Mouse (Mus musculus) forebrain, embryonic 16.5 days (tissue): ENCODE measurements around the gene Nlgn2. TPM values are rescaled to one million over a fixed set of nuclear protein-coding genes. Genes with fewer than 3 reads are reported as not detected.

ENCODE experiments used
- ATAC-seq: fragments of 200-750 bp; cut with Nextera tagmentation; 2 replicates; pipeline ENCODE4 v1.8.0; 2017; ENCODE audit warnings: mild to moderate bottlenecking, moderate library complexity
- H3K27ac ChIP-seq: fragments of 300-500 bp; sonication (generic); 2 replicates; pipeline ENCODE4 v1.5.1; 2014; ENCODE audit warnings: low read length, control low read depth
- H3K27me3 ChIP-seq: fragments of 300-500 bp; sonication (generic); replicated peaks from 2 replicates; pipeline ENCODE4 v1.6.1; 2014; ENCODE audit warnings: low read length; ENCODE audit not compliant: control insufficient read depth, insufficient read depth
- H3K36me3 ChIP-seq: fragments of 300-500 bp; sonication (generic); 2 replicates; pipeline ENCODE4 v1.6.1; 2014; ENCODE audit not compliant: control insufficient read depth, insufficient read depth
- H3K4me1 ChIP-seq: fragments of 300-500 bp; sonication (generic); replicated peaks from 2 replicates; pipeline ENCODE4 v1.6.1; 2014; ENCODE audit warnings: low read length; ENCODE audit not compliant: control insufficient read depth, insufficient read depth
- H3K4me2 ChIP-seq: fragments of 300-500 bp; sonication (generic); 2 replicates; pipeline ENCODE4 v1.6.1; 2014; ENCODE audit warnings: mild to moderate bottlenecking, low read length, control low read depth
- H3K4me3 ChIP-seq: fragments of 300-500 bp; sonication (generic); replicated peaks from 2 replicates; pipeline ENCODE4 v1.5.1; 2014; ENCODE audit warnings: mild to moderate bottlenecking, low read length, control low read depth
- H3K9ac ChIP-seq: fragments of 300-500 bp; sonication (generic); replicated peaks from 2 replicates; pipeline ENCODE4 v1.6.1; 2014; ENCODE audit warnings: low read depth, low read length, control low read depth
- H3K9me3 ChIP-seq: fragments of 300-500 bp; sonication (generic); 2 replicates; pipeline ENCODE4 v1.6.1; 2016; ENCODE audit warnings: low read length; ENCODE audit not compliant: control insufficient read depth
- WGBS: fragments of 180-500 bp; shearing (Covaris S2); extraction: QIAGEN DNeasy Blood & Tissue Kit; methylation state at CpG from one replicate; pipeline ENCODE4 v1.1.7; 2014; 5-methylcytosine and 5-hydroxymethylcytosine counted together
- microRNA-seq: library from miRNA; unstranded; fragments of <30 nt; microRNA quantifications from one replicate; pipeline ENCODE4, GENCODE M21; 2017
- polyA plus RNA-seq: library from polyadenylated mRNA; unstranded; fragments of >200 nt; fragmentation: Nextera tagmentation; extraction: Ambion mirVana; gene quantifications from 2 replicates; pipeline ENCODE4 v1.2.1, GENCODE M21; 2015

Gene Nlgn2
- polyA plus RNA-seq, 1 experiment from 2014 or later, result 22.8 TPM

DNA sequence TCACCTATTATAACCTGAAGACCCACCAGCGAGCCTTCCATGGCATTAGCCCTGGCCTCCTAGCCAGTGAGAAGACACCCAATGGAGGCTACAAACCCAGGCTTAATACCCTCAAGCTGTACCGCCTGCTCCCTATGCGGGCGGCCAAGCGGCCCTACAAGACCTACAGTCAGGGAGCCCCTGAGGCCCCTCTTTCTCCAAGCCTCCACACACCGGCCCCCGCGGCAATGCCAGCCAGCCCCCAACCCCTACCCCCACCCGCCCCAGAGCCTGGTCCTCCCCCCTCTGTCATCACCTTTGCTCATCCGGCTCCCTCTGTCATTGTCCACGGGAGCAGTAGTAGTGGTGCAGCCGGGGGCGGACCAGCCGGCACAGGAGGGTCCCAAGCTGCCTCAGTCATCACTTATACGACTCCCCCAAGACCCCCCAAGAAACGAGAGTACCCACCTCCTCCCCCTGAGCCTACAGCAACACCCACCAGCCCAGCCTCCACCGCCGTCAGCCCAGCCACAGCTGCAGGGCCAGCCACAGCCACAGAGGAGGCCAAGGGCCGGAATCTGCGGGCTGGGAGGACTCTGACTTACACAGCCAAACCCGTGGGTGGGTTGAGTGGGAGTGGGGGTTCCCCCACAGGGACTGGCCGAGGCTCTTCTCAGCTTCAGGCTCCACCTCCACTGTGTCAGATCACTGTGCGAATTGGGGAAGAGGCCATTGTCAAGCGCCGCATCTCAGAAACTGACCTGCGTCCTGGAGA lies 59.9 kb downstream of the Nlgn2 start:
- ATAC-seq, result no peak
- no peaks in the 10 kb centered on the region for H3K4me1 ChIP-seq
- 66% methylated on average over 24 of the region's 26 CpGs for WGBS
- no peak overlapping the region for H3K9ac ChIP-seq
- H3K27ac ChIP-seq, result no peak overlapping the region
- no peaks in the 10 kb centered on the region for H3K27me3 ChIP-seq
- no peaks in the 10 kb centered on the region for H3K9me3 ChIP-seq
- H3K4me3 ChIP-seq, result no peak overlapping the region
- H3K4me2 ChIP-seq, result no peak overlapping the region
- peaks cover 4% of the 10 kb centered on the region for H3K36me3 ChIP-seq

DNA sequence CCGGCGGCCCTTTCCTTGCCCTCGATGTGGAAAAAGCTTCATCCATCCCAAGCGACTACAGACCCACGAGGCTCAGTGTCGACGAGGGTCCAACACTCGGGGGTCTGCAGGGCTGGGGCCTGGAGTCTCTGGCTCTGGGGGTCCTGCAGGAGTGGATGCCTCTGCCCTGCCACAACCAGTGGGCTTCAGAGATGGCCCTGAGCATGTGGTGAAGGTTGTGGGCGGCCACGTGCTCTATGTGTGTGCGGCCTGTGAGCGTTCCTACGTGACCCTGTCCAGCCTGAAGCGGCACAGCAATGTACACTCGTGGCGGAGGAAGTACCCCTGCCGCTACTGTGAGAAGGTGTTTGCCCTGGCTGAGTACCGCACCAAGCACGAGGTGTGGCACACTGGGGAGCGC lies 61.1 kb downstream of the Nlgn2 start:
- H3K27me3 ChIP-seq, result no peaks in the 10 kb centered on the region
- no peak overlapping the region for H3K27ac ChIP-seq
- no peak overlapping the region for H3K4me3 ChIP-seq
- no peaks in the 10 kb centered on the region for H3K9me3 ChIP-seq
- H3K4me1 ChIP-seq, result no peaks in the 10 kb centered on the region
- 84% methylated on average over 20 of the region's 20 CpGs for WGBS
- no peak for ATAC-seq
- H3K4me2 ChIP-seq, result no peak overlapping the region
- H3K36me3 ChIP-seq, result peaks cover 4% of the 10 kb centered on the region
- no peak overlapping the region for H3K9ac ChIP-seq

DNA sequence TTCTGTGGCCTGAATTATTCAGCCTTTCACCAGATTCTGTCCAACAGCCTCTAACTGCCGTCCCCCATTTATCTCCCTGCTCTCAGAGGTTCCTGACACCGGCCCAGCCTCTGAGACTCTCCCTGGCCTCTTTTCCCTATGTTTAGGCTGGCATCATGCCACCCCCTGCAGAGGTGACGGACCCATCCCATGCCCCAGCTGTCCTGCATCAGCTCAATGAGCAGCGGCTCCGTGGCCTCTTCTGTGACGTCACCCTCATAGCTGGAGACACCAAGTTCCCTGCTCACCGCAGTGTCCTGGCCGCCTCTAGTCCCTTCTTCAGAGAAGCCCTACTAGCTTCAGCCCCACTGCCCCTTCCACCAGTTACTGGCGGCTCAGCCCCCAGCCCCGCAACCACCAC lies 61.9 kb downstream of the Nlgn2 start:
- ATAC-seq, result no peak
- Histone ChIP-seq H3K9me3 (no peaks in the 10 kb centered on the region), H3K27me3 (no peaks in the 10 kb centered on the region), H3K4me3 (no peak overlapping the region), H3K9ac (no peak overlapping the region), H3K27ac (no peak overlapping the region), H3K36me3 (peaks cover 4% of the 10 kb centered on the region), H3K4me2 (no peak overlapping the region), H3K4me1 (no peaks in the 10 kb centered on the region)
- 79% methylated on average over 10 of the region's 10 CpGs for WGBS

DNA sequence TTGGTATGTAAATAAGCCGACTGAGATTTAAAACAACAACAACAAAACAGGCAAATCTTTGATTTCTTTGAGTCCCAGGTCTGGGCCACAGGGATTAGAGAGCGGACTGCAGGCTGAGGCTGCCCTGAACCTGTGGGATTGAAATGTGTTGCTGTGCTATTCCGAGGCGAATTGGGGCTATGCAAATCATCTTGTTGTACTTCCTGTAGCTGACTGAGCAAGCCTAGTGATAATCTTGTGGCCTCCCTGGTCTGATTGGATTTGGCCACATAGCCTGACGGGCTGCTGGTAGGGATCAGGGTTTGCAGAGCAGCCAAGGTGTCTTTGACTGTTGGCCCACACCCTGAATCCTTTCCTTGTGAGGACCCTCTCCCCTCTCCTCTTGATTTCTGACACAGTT lies 62.6 kb downstream of the Nlgn2 start:
- Histone ChIP-seq H3K4me2 (no peak overlapping the region), H3K27ac (no peak overlapping the region), H3K27me3 (no peaks in the 10 kb centered on the region), H3K4me1 (no peaks in the 10 kb centered on the region), H3K9me3 (no peaks in the 10 kb centered on the region), H3K9ac (no peak overlapping the region), H3K4me3 (no peak overlapping the region), H3K36me3 (peaks cover 4% of the 10 kb centered on the region)
- ATAC-seq, result no peak
- 60% methylated on average over 5 of the region's 5 CpGs for WGBS

Small RNA genes within 50 kb of the gene (microRNA-seq; reads per million reads assigned to microRNA genes)
- gene Mir6924, result not detected

Other genes starting within 250 kb of the Nlgn2 start
- 30.2 and 33.8 TPM in 2 replicates for gene Atp1b2, start 231.8 kb downstream of the Nlgn2 start, polyA plus RNA-seq
- not detected in 2 replicates for gene Shbg, start 219.9 kb downstream of the Nlgn2 start, polyA plus RNA-seq
- gene Sat2, start 215.8 kb downstream of the Nlgn2 start, polyA plus RNA-seq, result 17.3 and 23.8 TPM in 2 replicates
- 37.1 and 47.7 TPM in 2 replicates for gene Fxr2, start 204.8 kb downstream of the Nlgn2 start, polyA plus RNA-seq
- gene Sox15, start 182.5 kb downstream of the Nlgn2 start, polyA plus RNA-seq, result not detected in 2 replicates
- 82.1 and 90.4 TPM in 2 replicates for gene Mpdu1, start 175.1 kb downstream of the Nlgn2 start, polyA plus RNA-seq
- 6.4 and 7.8 TPM in 2 replicates for gene Cd68, start 171.6 kb downstream of the Nlgn2 start, polyA plus RNA-seq
- gene Eif4a1, start 165.4 kb downstream of the Nlgn2 start, polyA plus RNA-seq, result 563 and 599 TPM in 2 replicates
- gene Senp3, start 155.7 kb downstream of the Nlgn2 start, polyA plus RNA-seq, result 97.0 and 115 TPM in 2 replicates
- gene Tnfsf13, start 152.0 kb downstream of the Nlgn2 start, polyA plus RNA-seq, result 0.34 and 0.46 TPM in 2 replicates
- gene Tnfsf12, start 141.9 kb downstream of the Nlgn2 start, polyA plus RNA-seq, result 1.1 and 1.2 TPM in 2 replicates
- 0.81 and 1.2 TPM in 2 replicates for gene Tnfsfm13, start 141.7 kb downstream of the Nlgn2 start, polyA plus RNA-seq
- gene Polr2a, start 79.1 kb downstream of the Nlgn2 start, polyA plus RNA-seq, result 16.4 and 18.1 TPM in 2 replicates
- 0.16 and 0.18 TPM in 2 replicates for gene Slc35g3, start 75.8 kb downstream of the Nlgn2 start, polyA plus RNA-seq
- 3.3 and 3.6 TPM in 2 replicates for gene Zbtb4, start 71.9 kb downstream of the Nlgn2 start, polyA plus RNA-seq
- gene Chrnb1, start 41.8 kb downstream of the Nlgn2 start, polyA plus RNA-seq, result 1.2 TPM in 2 replicates
- 5.2 and 5.9 TPM in 2 replicates for gene Fgf11, start 35.9 kb downstream of the Nlgn2 start, polyA plus RNA-seq
- 0.45 and 0.77 TPM in 2 replicates for gene Tmem102, start 32.2 kb downstream of the Nlgn2 start, polyA plus RNA-seq
- gene Gm39566, start 22.5 kb downstream of the Nlgn2 start, polyA plus RNA-seq, result not detected in 2 replicates
- not detected in 2 replicates for gene Spem2, start 19.3 kb downstream of the Nlgn2 start, polyA plus RNA-seq
- 0.72 and 0.75 TPM in 2 replicates for gene Spem1, start 15.6 kb downstream of the Nlgn2 start, polyA plus RNA-seq
- 254 and 272 TPM in 2 replicates for gene Tmem256, start 730 bp upstream of the Nlgn2 start, polyA plus RNA-seq
- gene Plscr3, start 8.6 kb upstream of the Nlgn2 start, polyA plus RNA-seq, result 55.0 and 57.7 TPM in 2 replicates
- gene Tnk1, start 20.9 kb upstream of the Nlgn2 start, polyA plus RNA-seq, result 0.29 and 0.39 TPM in 2 replicates
- gene Tmem95, start 40.2 kb upstream of the Nlgn2 start, polyA plus RNA-seq, result not detected in 2 replicates
- gene Kctd11, start 43.6 kb upstream of the Nlgn2 start, polyA plus RNA-seq, result 1.3 and 1.9 TPM in 2 replicates
- 0.48 and 0.49 TPM in 2 replicates for gene Acap1, start 57.8 kb upstream of the Nlgn2 start, polyA plus RNA-seq
- gene 2810408A11Rik, start 63.2 kb upstream of the Nlgn2 start, polyA plus RNA-seq, result 16.4 and 18.5 TPM in 2 replicates
- gene Neurl4, start 63.3 kb upstream of the Nlgn2 start, polyA plus RNA-seq, result 19.0 and 21.5 TPM in 2 replicates
- 81.2 and 91.8 TPM in 2 replicates for gene Gps2, start 76.1 kb upstream of the Nlgn2 start, polyA plus RNA-seq
- 1,142 and 1,181 TPM in 2 replicates for gene Eif5a, start 84.2 kb upstream of the Nlgn2 start, polyA plus RNA-seq
- 3.3 and 3.4 TPM in 2 replicates for gene Ybx2, start 98.0 kb upstream of the Nlgn2 start, polyA plus RNA-seq
- 6.6 and 6.7 TPM in 2 replicates for gene Slc2a4, start 110.4 kb upstream of the Nlgn2 start, polyA plus RNA-seq
- 0.84 TPM in 1 of 2 replicates, not detected in the other for gene Cldn7, start 127.0 kb upstream of the Nlgn2 start, polyA plus RNA-seq
- 19.0 and 24.6 TPM in 2 replicates for gene Ctdnep1, start 143.4 kb upstream of the Nlgn2 start, polyA plus RNA-seq
- gene Elp5, start 144.7 kb upstream of the Nlgn2 start, polyA plus RNA-seq, result 166 and 167 TPM in 2 replicates
- gene Gabarap, start 153.4 kb upstream of the Nlgn2 start, polyA plus RNA-seq, result 563 and 565 TPM in 2 replicates
- gene Phf23, start 158.0 kb upstream of the Nlgn2 start, polyA plus RNA-seq, result 63.7 and 66.8 TPM in 2 replicates
- gene Dvl2, start 162.8 kb upstream of the Nlgn2 start, polyA plus RNA-seq, result 34.6 and 34.7 TPM in 2 replicates
- 60.2 and 60.6 TPM in 2 replicates for gene Acadvl, start 177.6 kb upstream of the Nlgn2 start, polyA plus RNA-seq
- 25.6 and 32.7 TPM in 2 replicates for gene Dlg4, start 179.2 kb upstream of the Nlgn2 start, polyA plus RNA-seq
- gene Asgr1, start 216.3 kb upstream of the Nlgn2 start, polyA plus RNA-seq, result 1.5 and 2.0 TPM in 2 replicates